Mouse (Mus musculus): ENCODE data around the gene Fgf15.

DNA sequence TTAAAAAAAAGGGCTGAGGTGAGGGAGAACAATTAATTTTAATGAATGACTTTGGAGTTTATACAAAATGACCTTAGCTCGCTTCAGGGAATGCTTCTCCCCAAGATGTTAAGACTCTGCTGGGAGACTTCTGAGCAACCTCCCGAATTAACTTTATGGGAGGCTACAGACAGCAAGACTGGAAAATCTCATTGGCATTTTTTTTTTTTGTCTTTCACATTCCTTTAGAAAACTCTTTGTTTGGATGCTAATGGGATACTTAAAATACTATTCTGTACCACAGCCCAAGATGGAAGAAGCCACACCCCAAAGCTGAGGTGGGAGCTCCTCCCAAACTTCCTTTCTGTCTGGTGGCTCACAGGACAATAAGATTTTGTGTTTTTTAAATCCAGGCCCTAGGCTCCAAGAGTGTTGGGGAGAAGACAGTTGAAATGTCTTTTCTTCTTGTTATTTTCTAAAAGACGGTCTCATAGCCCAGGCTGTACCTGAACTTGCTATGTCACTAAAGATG lies 32.1 kb upstream of the Fgf15 start:
- TF ChIP-seq POLR2A (IDR thresholded peaks at IDR 0.05; ENCODE audit: low read depth, low read length) (no peak), CTCF (IDR thresholded peaks at IDR 0.05; ENCODE audit: extremely low read depth, insufficient read length, insufficient replicate concordance, low read depth, low read length) (no peak)
